Mouse (Mus musculus): Measurements from ENCODE around the gene Catsper3.

Gene Catsper3

GRCm38 (mm10) chr13:55784268-55784667 lies at the start of gene Catsper3:
Gene Catsper3 (plus strand): TSS chr13:55784568.
- no peak for DNase-seq (ENCODE audit: low spot score)

DNA sequence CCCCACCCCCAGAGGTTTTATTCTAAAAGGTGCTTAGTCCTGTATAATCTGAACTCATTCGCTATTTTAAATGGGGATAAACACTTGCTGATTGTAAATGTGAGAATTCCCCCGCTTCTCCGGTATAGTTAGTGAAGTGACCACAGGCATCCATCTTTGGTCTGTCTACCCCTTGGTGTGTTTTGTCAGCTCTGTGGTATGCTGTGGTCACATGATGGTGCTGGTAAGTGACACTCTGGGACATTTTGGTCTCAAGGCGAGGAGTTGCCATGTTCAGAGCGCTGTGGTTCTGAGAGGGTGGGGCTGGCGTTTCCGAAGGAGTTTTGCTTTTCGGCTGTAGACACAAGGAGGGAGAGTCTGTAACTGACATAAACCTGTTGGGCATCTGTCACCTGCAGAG lies 46.5 kb upstream of the Catsper3 start:
- no peak for DNase-seq (ENCODE audit: low spot score)

DNA sequence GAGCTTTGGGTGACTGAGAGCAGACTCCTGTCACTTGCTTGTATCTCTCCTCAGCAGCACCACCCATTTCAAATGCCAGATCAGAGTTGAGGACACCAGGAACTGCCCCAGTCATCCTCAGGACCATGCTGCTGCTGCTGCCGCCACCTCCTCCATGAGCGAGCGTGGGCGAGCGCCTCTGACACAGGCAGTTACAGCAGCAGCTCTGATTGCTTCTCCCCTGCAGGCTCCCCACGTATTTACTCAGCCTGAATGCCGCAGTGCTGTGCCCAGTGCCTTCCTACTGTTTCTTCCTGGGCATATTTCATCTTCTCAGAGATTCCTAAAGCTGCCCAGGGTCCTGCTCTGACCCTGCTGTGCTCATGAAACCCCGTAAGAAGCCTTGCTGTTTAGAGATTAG lies 42.1 kb upstream of the Catsper3 start:
- DNase-seq (ENCODE audit: low spot score): no peak

DNA sequence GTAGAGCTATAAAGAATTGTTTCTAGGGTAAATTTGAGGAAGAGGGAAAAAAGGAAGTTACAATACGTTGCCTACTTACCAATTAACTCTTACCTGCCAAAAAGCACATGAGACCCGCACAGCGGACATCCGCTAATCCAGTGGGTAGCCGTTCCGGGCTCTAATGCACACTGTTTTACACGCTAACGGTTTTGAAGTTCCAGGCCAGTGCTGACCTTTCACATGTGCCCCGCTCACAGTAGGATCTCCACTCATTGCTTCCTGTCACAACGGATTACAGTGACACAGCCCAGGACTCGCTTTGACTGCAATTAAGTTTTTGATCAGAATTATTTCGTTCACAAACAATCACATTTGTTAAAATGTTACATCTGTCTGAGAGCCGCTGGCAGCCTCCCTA lies 30.0 kb upstream of the Catsper3 start:
- peak; percentile 66 for DNase-seq (ENCODE audit: low spot score)

DNA sequence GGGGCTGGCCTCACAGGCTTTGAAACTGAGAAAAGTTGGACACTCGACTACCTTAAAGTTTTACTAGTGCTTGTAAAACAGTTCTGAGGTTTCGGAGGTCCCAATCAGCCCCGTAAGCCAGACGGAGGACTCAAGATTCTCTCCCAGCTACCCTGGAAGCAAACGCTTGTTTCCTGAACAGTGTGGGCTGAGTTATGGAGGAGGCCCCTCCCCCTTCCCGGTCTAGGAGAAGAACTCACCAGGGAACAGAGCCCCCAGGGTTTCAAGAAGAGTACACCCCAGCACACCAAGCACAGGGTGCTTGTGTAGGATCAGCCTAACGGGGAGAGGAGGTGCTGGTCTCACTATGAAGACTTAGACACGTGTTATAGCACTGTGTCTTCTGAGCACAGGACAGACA lies 27.6 kb upstream of the Catsper3 start:
- peak; percentile 35 for DNase-seq (ENCODE audit: low spot score)

- DNase-seq (ENCODE audit: low spot score): peak; percentile 29
Measured at GRCm38 (mm10) chr13:55757645-55758044, 26.7 kb upstream of the Catsper3 start.

GRCm38 (mm10) chr13:55760576-55760975 lies 23.8 kb upstream of the Catsper3 start:
- DNase-seq (ENCODE audit: low spot score): no peak

GRCm38 (mm10) chr13:55761486-55761885 lies 22.9 kb upstream of the Catsper3 start:
- DNase-seq (ENCODE audit: low spot score): no peak

GRCm38 (mm10) chr13:55774352-55774751 lies 10.0 kb upstream of the Catsper3 start:
- DNase-seq (ENCODE audit: low spot score): no peak

- no peak for DNase-seq (ENCODE audit: low spot score)
Measured at GRCm38 (mm10) chr13:55775056-55775455, 9.3 kb upstream of the Catsper3 start.

DNA sequence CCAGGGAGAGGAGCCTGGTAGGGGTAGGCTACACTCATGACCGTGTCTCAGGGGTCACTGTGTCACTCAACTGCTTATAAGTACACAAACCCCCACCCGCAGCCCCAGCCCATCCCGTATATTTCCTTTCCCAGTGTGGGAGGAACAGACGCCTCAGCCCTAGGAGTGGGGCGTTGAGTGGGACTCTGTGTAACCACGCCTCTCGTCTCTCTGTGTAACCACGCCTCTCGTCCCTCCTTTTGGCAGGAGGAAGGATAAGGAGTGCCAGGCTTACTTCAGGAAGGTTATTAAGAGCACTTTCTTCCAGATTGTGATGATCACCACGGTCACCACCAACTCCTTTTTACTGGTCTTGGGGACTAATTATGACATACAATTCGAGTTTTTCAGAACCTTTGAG lies 1.8 kb downstream of the Catsper3 start:
- no peak for DNase-seq (ENCODE audit: low spot score)

GRCm38 (mm10) chr13:55801246-55801645 lies 16.9 kb downstream of the Catsper3 start:
- DNase-seq (ENCODE audit: low spot score): no peak

DNA sequence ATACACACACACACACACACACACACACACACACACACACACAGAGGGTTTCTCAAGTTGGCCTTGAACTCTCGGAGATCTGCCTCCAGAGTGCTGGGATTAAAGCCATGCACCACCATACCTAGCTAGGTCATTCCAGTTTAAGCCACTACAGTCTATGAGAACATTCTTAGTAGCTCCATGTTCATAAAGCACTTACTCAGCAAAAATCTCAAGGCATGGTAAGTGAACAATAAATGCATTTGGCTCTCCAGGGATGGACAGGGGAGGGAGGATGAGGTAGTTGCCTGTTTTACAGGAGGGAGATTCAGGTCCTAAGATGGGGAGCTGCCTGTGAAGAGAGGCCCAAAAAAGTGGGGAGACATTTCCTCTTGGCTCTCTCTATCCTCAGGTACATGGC lies 19.6 kb downstream of the Catsper3 start:
- DNase-seq (ENCODE audit: low spot score): no peak

DNA sequence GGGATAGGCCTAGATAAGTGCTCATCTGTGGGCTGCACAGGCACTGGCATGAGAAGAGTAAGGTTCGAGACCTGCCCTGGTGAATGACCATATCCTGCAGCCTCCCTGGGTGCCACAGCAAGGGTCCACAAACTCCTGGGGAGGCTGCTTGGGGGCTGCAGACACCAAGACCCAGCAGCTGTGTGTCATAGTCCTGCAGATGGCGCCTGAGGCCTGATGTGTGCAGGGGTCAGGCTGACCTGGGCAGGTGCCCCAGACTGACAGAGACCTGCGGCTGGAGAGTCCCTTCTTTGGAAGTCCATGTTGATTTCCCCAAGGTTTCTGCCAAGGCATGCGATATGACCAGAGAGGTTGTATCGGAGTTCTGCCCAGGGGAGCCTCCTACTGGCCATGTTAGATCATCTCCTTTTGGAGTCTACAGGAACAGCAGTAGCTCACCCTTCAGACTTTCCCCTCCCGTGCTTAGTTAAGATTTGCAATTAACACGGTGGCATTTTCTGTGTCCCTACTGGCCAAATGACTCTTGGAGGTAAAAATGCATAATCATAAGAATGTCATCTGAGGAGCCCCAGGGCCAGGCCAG lies 24.8 kb downstream of the Catsper3 start:
- DNase-seq (ENCODE audit: low spot score): no peak

DNA sequence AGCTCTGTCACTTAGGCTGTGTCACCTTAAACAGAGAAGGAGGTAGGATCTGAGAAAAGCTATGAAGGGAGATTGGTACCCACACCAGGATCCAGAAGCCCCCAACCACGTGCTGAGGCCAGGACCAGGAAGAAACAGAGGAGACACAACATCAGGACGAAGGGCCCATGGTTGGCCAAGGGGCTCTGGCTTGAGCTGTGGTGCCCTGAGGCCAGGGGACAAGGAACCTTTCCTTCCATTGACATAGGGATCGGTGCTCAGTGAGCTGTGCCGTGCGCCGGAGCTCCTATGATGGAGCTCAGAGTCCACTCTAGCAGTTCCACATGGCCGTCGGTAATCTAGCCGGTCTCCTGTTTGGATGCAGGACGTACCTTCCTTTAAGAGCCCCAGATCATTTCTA lies 25.3 kb downstream of the Catsper3 start:
- no peak for DNase-seq (ENCODE audit: low spot score)

- DNase-seq (ENCODE audit: low spot score): no peak
Measured at GRCm38 (mm10) chr13:55810947-55811346, 26.6 kb downstream of the Catsper3 start.

DNA sequence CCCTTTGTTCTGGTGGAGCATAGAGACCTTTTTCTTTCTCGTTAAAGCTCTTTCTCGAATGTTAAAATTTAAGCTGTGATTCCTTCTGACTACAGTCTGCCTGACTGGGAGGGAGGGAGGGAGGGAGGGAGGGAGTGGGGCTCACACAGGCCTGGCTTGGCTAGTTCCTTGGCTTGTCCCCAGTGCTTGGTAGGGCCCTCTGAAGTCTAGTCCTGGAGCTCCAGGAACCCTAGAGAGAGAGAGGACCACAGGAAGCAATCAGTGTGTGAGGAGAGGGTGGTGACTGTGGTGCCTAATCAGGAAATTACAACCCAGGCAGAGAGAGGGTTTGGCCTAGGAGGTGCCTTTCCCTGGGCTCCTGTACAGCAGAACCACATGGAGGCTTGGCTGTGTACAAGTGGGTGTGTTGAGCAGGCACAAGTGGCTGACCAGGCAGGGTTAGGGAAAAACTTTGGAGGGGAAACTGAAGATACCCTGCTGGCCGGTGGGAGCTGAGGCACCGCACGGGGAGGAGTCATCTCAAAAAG lies 29.2 kb downstream of the Catsper3 start:
- no peak for DNase-seq (ENCODE audit: low spot score)

DNA sequence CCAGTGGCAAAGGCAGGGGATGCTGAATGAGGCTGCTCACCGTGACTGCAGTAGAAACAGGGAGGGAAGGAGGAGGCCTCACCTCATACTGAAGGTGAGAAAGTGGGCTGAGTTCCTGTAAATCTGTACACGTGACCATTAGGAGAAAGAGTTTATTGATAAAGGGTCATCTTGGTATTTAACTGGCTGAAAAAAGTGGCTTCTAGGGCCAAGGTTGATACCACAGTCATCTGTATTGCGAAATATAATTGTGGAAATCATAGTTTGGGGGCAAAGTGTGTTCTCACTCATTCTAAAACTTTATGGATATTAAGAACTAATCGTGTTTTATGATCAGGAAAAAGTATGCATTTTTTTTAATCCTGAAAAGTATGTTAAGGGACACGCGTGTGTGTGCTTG lies 30.5 kb downstream of the Catsper3 start:
- DNase-seq (ENCODE audit: low spot score): no peak

DNA sequence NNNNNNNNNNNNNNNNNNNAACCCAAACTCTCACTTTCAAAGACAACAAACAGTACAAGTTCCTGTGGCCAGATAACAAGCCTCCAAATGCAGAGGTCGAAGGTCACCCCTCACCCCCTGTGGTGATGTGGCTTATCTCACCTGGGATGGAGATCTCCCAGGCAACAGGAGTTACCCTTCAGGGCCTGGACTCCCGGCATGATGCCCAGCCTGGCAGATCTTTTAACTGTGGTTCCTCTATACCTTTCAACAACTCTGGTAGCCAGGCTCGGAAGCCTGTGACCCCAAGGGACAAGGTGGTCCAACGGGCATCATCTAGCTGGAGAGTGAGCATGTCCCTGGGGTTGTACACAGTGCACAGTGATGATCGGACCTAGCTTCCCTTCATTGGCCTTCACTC lies 38.1 kb downstream of the Catsper3 start:
- no peak for DNase-seq (ENCODE audit: low spot score)

- no peak for DNase-seq (ENCODE audit: low spot score)
Measured at GRCm38 (mm10) chr13:55824151-55824945, 40.0 kb downstream of the Catsper3 start.

- DNase-seq (ENCODE audit: low spot score): peak; percentile 57
Measured at GRCm38 (mm10) chr13:55825245-55825681, 40.9 kb downstream of the Catsper3 start.

DNA sequence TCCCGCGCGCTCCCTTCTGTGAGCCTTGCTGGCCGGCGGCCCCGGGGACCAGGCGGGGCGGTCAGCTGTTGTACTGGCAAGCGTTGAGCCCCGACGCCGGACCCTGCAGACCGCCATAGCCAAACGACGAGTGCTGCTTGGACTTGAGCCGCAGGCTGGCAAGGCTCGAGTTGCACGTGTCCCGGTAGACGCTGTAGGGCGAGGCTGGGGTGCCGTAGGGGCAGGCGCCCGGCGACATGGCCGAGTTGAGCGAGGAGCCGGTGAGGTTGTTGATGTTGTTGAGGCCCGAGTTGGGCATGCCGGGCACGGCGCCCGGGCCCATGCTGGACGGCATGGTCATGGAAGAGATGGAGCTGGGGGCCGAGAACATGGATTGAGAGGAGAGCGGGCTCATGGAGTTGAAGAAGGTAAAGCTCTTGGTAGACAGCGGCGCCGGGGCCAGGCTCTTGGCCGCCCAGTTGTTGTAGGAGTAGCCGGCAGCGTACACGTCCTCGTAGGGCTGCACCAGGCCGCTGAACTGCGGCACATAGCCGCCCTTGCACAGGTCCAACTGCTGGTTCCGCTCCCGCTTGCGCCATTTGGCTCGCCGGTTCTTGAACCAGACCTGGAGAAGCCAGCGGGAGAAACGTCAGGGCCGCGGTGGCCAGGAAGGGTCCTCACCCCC lies 41.8 kb downstream of the Catsper3 start:
- peak; percentile 53 for DNase-seq (ENCODE audit: low spot score)

All from retina, embryonic 14.5 days (tissue).